Mouse (Mus musculus) gonadal fat pad, adult 2 months (tissue): Measurements from ENCODE around the gene Agtr2. TPM values are rescaled to one million over a fixed set of nuclear protein-coding genes. Genes with fewer than 3 reads are reported as not detected.
"Not testable (repeated sequence)": the region's sequence is repeated elsewhere in the genome, so short reads cannot be mapped to it uniquely, and the experiment has no call there.

Experiments
- DNase-seq: peaks from one replicate; pipeline ENCODE4 v3.0.0-alpha.2; 2012; ENCODE audit warnings: low read depth
- polyA plus RNA-seq: library from polyadenylated mRNA; depleted of rRNA; stranded (reverse); fragments of >200 nt; gene quantifications from 2 replicates; pipeline ENCODE4 v1.2.3, GENCODE M21; 2012; rRNA removed

Gene Agtr2
- polyA plus RNA-seq = 1.3 and 1.6 TPM in 2 replicates

DNA sequence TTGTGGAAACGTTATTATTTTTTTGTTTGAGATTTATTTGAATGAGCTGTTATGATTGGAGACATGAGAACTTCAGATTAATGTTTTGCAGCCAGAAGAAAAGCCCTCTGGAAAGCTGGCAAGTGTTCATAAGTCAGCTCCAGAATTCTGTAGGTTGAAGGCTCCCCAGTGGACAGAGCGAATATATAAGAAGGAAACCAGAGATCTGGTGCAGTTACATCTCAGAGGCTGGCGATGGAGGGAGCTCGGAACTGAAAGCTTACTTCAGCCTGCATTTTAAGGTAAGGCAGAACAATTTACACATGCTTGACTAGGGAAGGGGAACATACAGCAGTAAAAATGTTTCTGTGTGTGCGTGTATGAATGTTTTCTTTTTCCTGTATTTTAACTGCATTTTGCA lies at the start of gene Agtr2:
Gene Agtr2, plus strand, starts transcription at position 131 of the 400 bp plus-strand sequence.
- DNase-seq = no peak

DNA sequence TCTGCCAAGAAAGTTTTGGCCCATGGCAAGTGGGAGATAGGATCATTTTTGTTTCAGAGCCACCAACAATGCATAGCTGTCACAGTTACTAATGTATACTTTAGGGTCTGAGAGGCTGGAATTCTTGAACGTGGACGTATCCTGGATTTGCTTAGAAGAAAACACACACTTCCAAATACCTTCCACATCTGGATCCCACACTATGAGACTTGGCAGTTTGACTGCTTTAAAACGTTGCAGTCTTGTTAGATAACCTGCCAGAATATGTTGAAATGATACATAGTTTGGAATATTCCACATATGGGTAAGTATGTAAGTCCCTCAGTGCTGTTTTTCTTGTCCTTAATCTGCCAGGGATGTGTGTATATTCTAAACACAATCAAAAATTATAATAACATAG lies 31.8 kb upstream of the Agtr2 start:
- no peak for DNase-seq

DNA sequence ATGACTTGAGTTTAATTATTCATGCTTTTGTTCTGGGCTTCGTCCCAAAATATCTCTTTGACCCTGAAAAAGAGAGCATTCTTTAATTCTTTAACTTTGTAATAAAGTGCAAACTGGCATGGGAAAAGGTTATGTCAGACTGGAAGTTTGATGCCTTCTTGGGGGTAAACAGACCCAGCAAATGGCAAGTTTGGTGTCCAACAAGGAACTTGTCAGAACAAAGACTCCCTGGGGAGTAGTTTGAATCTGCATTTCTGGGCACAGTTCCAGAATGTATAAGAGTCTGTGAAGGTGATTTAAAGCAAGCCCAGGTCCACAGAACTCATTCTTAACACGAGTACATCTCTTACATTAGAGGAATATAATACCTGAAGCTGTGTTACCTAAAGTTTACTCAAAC lies 3.8 kb downstream of the Agtr2 start:
- no peak for DNase-seq

DNA sequence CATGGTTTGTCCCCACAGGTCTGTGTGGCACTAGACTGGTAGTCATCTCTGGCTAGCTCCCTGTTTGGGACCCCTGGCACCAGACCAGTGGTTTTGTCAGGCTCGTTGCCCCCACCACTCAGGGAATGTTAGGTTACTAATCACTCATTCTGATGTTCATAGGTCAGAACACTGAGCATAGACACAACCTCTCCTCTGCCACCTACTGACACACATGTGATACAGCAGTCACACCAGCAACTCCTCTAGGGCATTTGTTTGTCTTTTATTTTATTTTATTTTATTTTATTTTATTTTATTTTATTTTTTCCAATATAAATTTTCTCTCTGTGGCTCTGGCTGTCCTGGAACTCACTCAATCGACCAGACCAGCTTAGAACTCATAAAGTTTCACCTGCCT lies 15.9 kb downstream of the Agtr2 start:
- DNase-seq = no peak

DNA sequence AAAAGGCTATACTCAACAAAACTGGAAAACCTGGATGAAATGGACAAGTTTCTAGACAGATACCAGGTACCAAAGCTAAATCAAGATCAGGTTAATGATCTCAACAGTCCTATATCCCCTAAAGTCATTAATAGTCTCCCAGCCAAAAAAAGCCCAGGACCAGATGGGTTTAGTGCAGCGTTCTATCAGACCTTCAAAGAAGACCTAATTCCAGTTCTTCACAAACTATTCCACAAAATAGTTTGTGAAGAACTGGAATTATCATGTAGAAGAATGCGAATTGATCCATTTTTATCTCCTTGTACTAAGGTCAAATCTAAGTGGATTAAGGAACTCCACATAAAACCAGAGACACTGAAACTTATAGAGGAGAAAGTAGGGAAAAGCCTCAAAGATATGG lies 23.0 kb downstream of the Agtr2 start:
- DNase-seq = not testable (repeated sequence)

DNA sequence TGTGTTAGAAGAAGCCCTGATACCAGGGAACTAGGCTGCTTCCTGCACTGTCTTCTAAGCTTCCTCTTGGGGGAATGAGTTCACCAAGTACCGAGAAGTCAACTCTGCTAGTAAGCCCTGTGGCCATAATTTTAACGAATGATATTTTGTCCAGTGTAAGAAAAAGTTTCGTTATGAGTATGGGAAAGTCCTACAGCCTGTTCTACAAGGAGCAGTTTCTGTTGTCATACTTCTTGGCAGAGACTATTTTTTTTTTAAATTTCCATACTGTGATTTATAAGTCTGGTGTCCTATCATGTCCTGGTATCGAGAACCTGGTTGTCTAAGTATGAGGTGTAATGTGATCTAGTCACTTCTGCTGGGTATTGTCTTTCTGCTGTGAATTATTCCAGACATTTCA lies 38.2 kb downstream of the Agtr2 start:
- DNase-seq = no peak

Other genes starting within 250 kb of the Agtr2 start
- gene Slc6a14, start 230.4 kb downstream of the Agtr2 start, polyA plus RNA-seq = not detected in 2 replicates